9 mouse cellular contexts compared by ENCODE assay signal in the genomic region with DNA sequence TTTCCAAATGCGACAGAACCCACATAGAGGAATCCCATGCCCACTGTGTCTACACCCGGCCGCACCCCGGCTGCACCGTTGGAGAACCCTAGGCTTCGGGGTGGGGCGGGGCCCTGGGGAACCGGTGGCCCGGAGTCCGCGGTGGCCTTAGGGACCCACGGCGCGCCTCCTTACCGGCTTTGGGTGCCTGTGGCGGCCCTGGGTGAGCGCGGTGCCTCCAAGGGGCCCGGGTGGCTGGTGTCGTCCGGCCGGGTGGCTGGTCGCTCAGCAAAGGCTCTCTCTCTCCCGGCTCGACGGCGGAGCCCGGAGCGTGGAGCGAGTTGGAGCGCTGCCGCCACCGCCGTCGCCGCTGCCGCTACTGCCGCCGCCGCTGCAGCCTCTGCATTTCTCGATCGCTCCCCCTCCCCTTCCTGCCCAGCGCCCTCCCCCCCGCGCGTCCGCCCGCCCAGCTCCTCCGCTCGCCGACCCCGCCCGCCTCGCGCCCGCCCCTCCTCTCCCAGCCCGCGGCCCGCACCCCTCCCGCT. TPM values are rescaled to one million over a fixed set of nuclear protein-coding genes. Genes with fewer than 3 reads are reported as not detected.
DNase-seq lines count a peak whose midpoint lies in the region; ATAC-seq and TF ChIP-seq lines count a peak whose summit lies in the region.
"Had no signal": no experiment of that assay in that cellular context is flagged by ENCODE, and none has a peak within 500 bp of the region (broad histone marks: within the 10 kb centered on the region; RNA-seq: fewer than 3 reads in every experiment).

A gene (minus strand): TSS at position 387 of the 524 bp plus-strand sequence.

- no peak for DNase-seq in cerebellum, adult 9-10 months
- peak; percentile 62 to 78 for DNase-seq in gastrocnemius, postnatal 4 days (ENCODE audit: low spot score in 2 of 2)
- DNase-seq in limb, embryonic 14.5 days (ENCODE audit: low spot score), result peak; percentile 83

- 0% methylated on average over 25 of the region's 60 CpGs for WGBS in intestine, postnatal 0 days
- 0% methylated on average over 21 of the region's 60 CpGs for WGBS in limb, embryonic 14.5 days
- under 1% methylated on average over 25 of the region's 60 CpGs for WGBS in midbrain, embryonic 15.5 days
- WGBS in stomach, embryonic 15.5 days, result 2% methylated on average over 45 of the region's 60 CpGs

- peaks cover 5% of the 10 kb centered on the region; the same call in 1 of the 2 replicates for H3K4me1 ChIP-seq in cortical plate, adult 2 months (ENCODE audit: control insufficient read depth, insufficient read depth, low read length)
- no peaks in the 10 kb centered on the region for H3K4me1 ChIP-seq in intestine, postnatal 0 days (replicated peaks; ENCODE audit: control insufficient read depth, insufficient read depth, low read length)
- H3K4me1 ChIP-seq in limb, embryonic 14.5 days (ENCODE audit: control insufficient read depth, insufficient read depth, low read length), result 0 out of 2 replicates have a peak, but pooled peaks cover 5% of the 10 kb centered on the region
- peaks cover 31% of the 10 kb centered on the region for H3K4me1 ChIP-seq in midbrain, embryonic 15.5 days
- peaks cover 9% of the 10 kb centered on the region; the same call in 1 of the 2 replicates for H3K4me1 ChIP-seq in stomach, embryonic 15.5 days

- H3K27me3 ChIP-seq in intestine, postnatal 0 days (replicated peaks; ENCODE audit: control insufficient read depth, insufficient read depth, low read length), result peaks cover 9% of the 10 kb centered on the region; the same call in 1 of the 2 replicates
- H3K27me3 ChIP-seq in limb, embryonic 14.5 days (ENCODE audit: control insufficient read depth, insufficient read depth, low read length), result no peaks in the 10 kb centered on the region
- H3K27me3 ChIP-seq in midbrain, embryonic 15.5 days (replicated peaks), result no peaks in the 10 kb centered on the region
- no peaks in the 10 kb centered on the region for H3K27me3 ChIP-seq in stomach, embryonic 15.5 days (replicated peaks)
- H3K27me3 ChIP-seq: CH12.LX had no signal

- H3K9me3 ChIP-seq in intestine, postnatal 0 days (ENCODE audit: control insufficient read depth), result no peaks in the 10 kb centered on the region
- no peaks in the 10 kb centered on the region for H3K9me3 ChIP-seq in limb, embryonic 14.5 days (ENCODE audit: control insufficient read depth, low read length)
- H3K9me3 ChIP-seq in midbrain, embryonic 15.5 days, result no peaks in the 10 kb centered on the region
- no peaks in the 10 kb centered on the region for H3K9me3 ChIP-seq in stomach, embryonic 15.5 days

- H3K36me3 ChIP-seq in intestine, postnatal 0 days (ENCODE audit: control insufficient read depth, insufficient read depth), result no peaks in the 10 kb centered on the region
- peaks cover 8% of the 10 kb centered on the region; the same call in 1 of the 2 replicates for H3K36me3 ChIP-seq in limb, embryonic 14.5 days (ENCODE audit: control insufficient read depth, insufficient read depth, low read length)
- no peaks in the 10 kb centered on the region for H3K36me3 ChIP-seq in midbrain, embryonic 15.5 days (replicated peaks)
- H3K36me3 ChIP-seq in stomach, embryonic 15.5 days, result no peaks in the 10 kb centered on the region

- peak within 1 kb of the TSS; percentile 77 for H3K4me3 ChIP-seq in cortical plate, adult 2 months (ENCODE audit: insufficient read depth, low read length)
- H3K4me3 ChIP-seq in intestine, postnatal 0 days (ENCODE audit: low read depth, low read length), result peak within 1 kb of the TSS; percentile 65
- peak within 1 kb of the TSS; percentile 98 for H3K4me3 ChIP-seq in limb, embryonic 14.5 days (replicated peaks; ENCODE audit: low read length)
- H3K4me3 ChIP-seq in midbrain, embryonic 15.5 days, result peak within 1 kb of the TSS; percentile 100
- H3K4me3 ChIP-seq in stomach, embryonic 15.5 days (replicated peaks), result peak within 1 kb of the TSS; percentile 71

- H3K27ac ChIP-seq in cortical plate, adult 2 months (ENCODE audit: insufficient read depth, low read length), result peak within 1 kb of the TSS; percentile 90
- H3K27ac ChIP-seq in intestine, postnatal 0 days (ENCODE audit: low read depth, low read length), result no peak within 1 kb of the TSS
- H3K27ac ChIP-seq in limb, embryonic 14.5 days (replicated peaks; ENCODE audit: low read depth, low read length), result peak within 1 kb of the TSS; percentile 93
- peak within 1 kb of the TSS; percentile 100 for H3K27ac ChIP-seq in midbrain, embryonic 15.5 days
- H3K27ac ChIP-seq in stomach, embryonic 15.5 days, result peak within 1 kb of the TSS; percentile 87

- peak within 1 kb of the TSS; percentile 50 for H3K9ac ChIP-seq in intestine, postnatal 0 days (ENCODE audit: low read depth, low read length)
- H3K9ac ChIP-seq in limb, embryonic 14.5 days (ENCODE audit: low read depth, low read length, severe bottlenecking), result peak within 1 kb of the TSS; percentile 95
- H3K9ac ChIP-seq in midbrain, embryonic 15.5 days, result peak within 1 kb of the TSS; percentile 100
- peak within 1 kb of the TSS; percentile 46; the same call in 1 of the 2 replicates for H3K9ac ChIP-seq in stomach, embryonic 15.5 days

- peak; percentile 59 for TF ChIP-seq POLR2A in cortical plate, adult 2 months (IDR thresholded peaks at IDR 0.05; ENCODE audit: extremely low read depth, insufficient read depth, low read length)
- TF ChIP-seq POLR2A in limb, embryonic 14.5 days (IDR thresholded peaks at IDR 0.05; ENCODE audit: borderline replicate concordance, extremely low read depth, insufficient read depth, insufficient read length), result peak; percentile 74; the same call in 1 of the 2 replicates

- 0 out of 2 replicates have a peak, but pooled peaks have one; percentile 23 for ATAC-seq in cerebellum, adult (ENCODE audit: insufficient number of reproducible peaks, low FRiP score, low TSS enrichment)
- ATAC-seq in intestine, postnatal 0 days, result peak; percentile 41
- peak; percentile 60 for ATAC-seq in limb, embryonic 14.5 days (ENCODE audit: low FRiP score, low read depth)
- ATAC-seq in midbrain, embryonic 15.5 days (replicated peaks), result peak; percentile 65
- ATAC-seq in stomach, embryonic 15.5 days (ENCODE audit: insufficient read depth, low FRiP score, low read depth), result peak; percentile 65

- H3K4me2 ChIP-seq in intestine, postnatal 0 days (replicated peaks; ENCODE audit: low read depth), result peak within 1 kb of the TSS; percentile 86
- peak within 1 kb of the TSS; percentile 81 for H3K4me2 ChIP-seq in limb, embryonic 14.5 days (replicated peaks; ENCODE audit: low read depth, low read length, severe bottlenecking)
- H3K4me2 ChIP-seq in midbrain, embryonic 15.5 days, result peak within 1 kb of the TSS; percentile 60
- peak within 1 kb of the TSS; percentile 90 for H3K4me2 ChIP-seq in stomach, embryonic 15.5 days

- TF ChIP-seq CTCF in cortical plate, adult 2 months (IDR thresholded peaks at IDR 0.05; ENCODE audit: extremely low read depth, insufficient read depth, low read length), result no peak
- no peak for TF ChIP-seq CTCF in intestine, postnatal 0 days (IDR thresholded peaks at IDR 0.05; ENCODE audit: low read depth)

RNA-seq across cellular contexts. Expression of the gene that starts here (rescaled TPM):
- polyA plus RNA-seq in cortical plate, adult 2 months (2012; rRNA removed), result 424 and 485 TPM in 2 replicates
- total RNA-seq in gastrocnemius, postnatal 4 days (2021), result 10 to 100 TPM; 49.3 to 54.5 TPM
- 13.9 and 14.1 TPM in 2 replicates for polyA plus RNA-seq in intestine, postnatal 0 days (2015; fragmentation: Nextera tagmentation; extraction: Ambion mirVana)
- polyA plus RNA-seq in limb, embryonic 14.5 days (2012; rRNA removed), result 108 and 123 TPM in 2 replicates
- polyA plus RNA-seq in limb, embryonic 14.5 days (2014; fragmentation: Nextera tagmentation; extraction: Ambion mirVana), result 64.9 and 71.9 TPM in 2 replicates
- 375 and 400 TPM in 2 replicates for polyA plus RNA-seq in midbrain, embryonic 15.5 days (2015; fragmentation: Nextera tagmentation; extraction: Ambion mirVana)
- 40.8 and 43.4 TPM in 2 replicates for polyA plus RNA-seq in stomach, embryonic 15.5 days (2015; fragmentation: Nextera tagmentation; extraction: Ambion mirVana)

Comparison
In these comparisons a context has a peak if more than half of its experiments do, and no peak if none do; other contexts are left out.
1. H3K9ac ChIP-seq: peak in every context shown above with its lines; median percentile 100 in midbrain, embryonic 15.5 days; 95 in limb, embryonic 14.5 days; 50 in intestine, postnatal 0 days; 46 in stomach, embryonic 15.5 days.